Mouse (Mus musculus) R1 (cell line): Measurements from ENCODE around the gene Plcb4.

Source experiments
- DNase-seq: peaks from one replicate; pipeline ENCODE4 v3.0.0-alpha.2; 2018; ENCODE audit warnings: low read depth, low spot score

Plcb4 gene

DNA sequence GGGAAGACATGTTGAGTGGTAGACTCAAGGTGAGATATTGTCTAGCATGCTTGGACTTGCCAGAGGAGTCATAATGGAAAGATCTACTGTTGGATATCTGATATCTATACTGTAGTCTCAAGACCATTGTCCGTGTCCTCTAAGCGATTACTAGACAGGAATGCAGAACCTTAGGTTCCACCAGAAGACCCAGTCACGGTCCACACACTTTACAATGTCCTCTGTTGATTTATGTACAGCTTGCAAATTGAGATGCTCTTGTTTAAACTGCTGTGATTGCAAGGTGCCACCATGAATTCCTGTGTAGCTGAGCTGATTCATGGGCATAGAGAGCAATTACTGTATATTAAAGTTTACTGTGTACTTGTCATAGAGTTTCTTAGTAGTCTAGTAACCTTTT, 98.7 kb downstream of the Plcb4 start:
- DNase-seq, result no peak

DNA sequence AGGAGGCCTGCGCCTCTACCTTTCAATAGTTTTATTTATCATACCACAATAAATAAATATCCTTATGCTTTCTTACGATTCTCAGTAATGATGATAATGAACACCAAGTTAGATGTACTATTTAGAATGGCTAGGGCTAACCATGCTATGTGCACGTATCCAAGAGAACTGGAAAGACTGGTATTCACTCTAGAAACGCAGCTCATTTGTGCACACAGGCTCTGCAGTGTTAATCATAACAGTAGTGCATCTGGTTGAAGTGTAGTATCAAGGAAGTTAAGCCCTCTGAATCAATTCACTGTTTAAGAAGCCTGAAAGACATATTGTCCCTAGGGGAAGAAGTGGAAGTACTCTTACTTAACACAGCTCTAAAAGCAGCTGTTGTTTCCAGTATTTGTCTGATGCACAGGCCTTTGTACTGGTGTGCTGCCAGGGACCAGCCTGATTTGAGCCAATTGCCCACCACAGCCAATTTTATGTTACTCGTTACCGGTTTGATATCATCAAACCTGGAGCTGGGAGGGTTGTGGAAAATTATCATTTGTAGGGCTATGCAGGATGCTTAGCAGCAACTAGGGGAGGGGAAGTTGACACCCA, 100.8 kb downstream of the Plcb4 start:
- DNase-seq, result no peak

GRCm38 (mm10) chr2:135761226-135761802, 102.5 kb downstream of the Plcb4 start:
- no peak for DNase-seq

DNA sequence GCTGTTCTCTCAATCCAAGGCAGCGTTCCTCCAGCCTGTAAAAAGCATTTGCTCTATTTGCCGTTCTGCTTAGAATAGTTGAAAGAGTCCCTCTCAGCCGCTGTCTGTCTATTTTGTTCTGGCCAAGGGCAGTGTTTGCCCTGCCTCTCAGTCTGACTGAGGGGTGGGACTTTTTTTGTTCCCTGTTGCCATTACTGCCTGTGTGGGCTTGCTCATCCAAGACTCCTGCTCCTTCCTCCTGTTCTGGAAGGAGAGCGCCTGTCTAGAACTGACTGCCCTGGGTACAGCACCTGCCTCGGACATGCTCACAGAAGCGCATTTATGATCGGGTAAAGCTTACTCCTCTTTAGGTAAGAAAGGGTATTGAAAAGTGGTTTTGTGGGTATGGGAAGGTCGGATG, 105.9 kb downstream of the Plcb4 start:
- DNase-seq, result no peak

GRCm38 (mm10) chr2:135766471-135767063, 107.8 kb downstream of the Plcb4 start:
- DNase-seq, result no peak

DNA sequence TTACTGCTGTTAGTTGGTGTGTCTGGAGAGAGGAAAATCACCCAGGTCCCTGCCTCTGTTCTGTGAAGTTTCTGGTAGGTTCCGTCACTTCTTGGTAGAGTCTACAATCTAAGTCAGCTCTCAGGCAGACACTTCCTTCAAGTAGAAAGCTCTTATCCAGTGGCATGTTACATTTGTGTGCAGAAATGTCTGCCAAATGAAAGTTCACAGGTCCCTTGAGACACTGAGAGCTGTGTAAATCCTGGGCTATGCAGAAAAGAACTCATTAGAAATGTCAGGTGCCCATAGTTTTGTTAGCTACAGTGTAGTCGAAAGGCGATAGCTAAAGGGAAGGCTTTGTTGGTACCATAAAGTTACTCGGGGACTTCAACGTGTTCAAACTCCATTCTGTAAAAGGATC, 108.7 kb downstream of the Plcb4 start:
- no peak for DNase-seq

- no peak for DNase-seq
Observed at GRCm38 (mm10) chr2:135769701-135770100, 110.9 kb downstream of the Plcb4 start.

DNA sequence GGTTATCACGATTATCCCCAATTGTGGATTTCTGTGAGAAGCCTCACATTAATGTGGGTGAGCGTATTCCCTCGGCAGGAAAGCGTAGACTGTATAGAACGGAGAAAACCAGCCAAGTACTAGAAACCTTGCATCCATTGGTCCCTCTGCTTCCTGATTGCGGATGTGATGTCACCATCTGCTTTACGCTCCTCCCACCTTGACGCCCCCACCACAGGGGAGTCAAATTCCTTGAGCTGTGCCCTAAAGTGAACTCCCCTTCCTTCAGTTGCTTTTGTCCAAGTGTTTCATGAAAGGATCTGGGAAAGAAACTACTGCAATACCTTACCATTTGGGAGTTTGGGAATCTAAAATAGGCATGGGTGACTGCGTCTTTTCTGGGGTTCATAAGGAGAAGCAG, 111.4 kb downstream of the Plcb4 start:
- DNase-seq, result peak; percentile 91

GRCm38 (mm10) chr2:135773194-135773972, 114.6 kb downstream of the Plcb4 start:
- DNase-seq, result no peak

DNA sequence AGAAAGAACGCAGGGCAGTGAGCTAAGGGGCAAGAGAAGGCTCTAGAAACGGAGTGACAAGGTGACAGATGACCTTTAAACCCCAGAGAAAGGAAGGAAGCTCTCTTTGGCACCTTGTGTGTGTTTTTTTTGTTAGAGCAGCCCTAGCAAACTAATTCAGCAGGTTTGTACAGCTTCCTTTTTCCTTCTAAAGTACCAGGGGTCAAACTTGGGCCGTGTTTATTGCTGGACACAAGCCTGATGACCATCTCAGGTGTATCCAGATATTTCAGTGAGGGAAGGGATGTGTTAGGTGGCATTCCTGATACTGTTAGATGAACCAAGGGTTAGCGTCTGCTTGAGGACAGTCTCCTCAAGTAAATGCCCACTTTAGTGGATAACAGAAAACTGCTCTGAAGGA, 116.2 kb downstream of the Plcb4 start:
- no peak for DNase-seq

DNA sequence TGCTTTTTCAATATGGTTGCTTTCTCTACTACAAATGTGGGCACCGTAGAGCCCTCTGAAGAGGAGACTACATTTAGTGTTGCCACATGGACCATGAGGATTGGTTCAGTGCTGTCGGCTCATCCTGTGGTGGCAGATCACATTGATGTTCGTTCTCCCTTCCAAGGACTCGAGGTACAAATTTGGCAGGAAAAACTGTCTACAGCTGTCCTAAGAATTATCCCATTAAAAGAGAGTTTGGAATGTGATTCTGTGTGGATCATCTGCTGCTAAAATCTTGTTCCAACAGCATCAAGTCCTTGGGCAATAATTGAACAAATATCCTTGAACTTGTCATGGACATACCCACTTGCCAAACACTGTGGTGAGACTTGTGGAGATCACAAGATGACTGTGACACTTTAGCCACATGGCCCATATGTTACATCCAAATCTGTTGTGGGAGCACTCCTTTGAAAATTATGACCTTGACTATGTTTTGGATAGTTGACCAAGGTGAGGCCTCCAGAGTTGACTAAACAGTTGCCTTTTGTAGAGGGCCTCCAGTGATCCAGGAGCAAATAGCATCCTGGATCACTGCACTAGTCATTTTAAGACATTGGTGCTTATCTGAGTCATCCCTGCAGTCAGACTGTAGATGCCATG, 117.4 kb downstream of the Plcb4 start:
- DNase-seq, result no peak

- peak; percentile 63 for DNase-seq
Observed at GRCm38 (mm10) chr2:135781391-135781790, 122.6 kb downstream of the Plcb4 start.

DNA sequence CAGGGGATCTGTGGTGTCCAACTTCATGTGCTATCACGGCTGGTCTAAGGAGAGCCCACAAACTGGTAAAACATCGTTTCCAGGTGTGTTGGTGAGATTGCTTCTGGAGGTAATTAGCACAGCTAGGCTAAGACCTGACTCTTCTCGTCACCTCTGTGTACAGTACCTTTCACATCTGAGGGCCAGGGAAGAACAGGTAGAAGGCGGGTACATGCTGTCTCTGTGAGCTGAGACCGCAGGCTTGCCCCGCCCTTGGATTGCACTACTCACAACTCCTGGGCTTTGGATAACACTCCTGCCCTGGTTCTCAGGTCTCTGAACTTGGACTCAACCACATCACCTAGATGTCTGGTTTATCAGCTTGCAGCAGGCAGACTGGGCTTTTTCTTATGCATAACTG, 128.6 kb downstream of the Plcb4 start:
- DNase-seq, result no peak

DNA sequence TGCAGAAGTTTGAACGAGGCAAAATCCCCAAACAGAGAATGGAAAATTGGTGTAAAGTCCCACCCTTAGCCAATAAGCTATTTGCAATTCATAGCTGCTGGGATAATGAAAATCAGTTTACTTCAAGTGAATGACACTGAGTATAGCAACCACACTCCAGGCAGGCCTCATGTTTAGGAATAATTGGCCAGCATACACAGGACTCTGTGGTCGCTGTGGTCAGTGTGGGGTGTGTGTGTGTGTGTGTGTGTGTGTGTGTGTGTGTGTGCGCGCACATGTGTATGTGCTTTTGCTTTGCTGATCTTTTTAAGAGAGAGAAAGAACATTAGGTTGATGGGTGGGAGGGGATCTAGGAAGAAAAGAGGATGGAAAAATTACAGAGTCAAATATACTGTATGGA, 134.1 kb downstream of the Plcb4 start:
- DNase-seq, result no peak

DNA sequence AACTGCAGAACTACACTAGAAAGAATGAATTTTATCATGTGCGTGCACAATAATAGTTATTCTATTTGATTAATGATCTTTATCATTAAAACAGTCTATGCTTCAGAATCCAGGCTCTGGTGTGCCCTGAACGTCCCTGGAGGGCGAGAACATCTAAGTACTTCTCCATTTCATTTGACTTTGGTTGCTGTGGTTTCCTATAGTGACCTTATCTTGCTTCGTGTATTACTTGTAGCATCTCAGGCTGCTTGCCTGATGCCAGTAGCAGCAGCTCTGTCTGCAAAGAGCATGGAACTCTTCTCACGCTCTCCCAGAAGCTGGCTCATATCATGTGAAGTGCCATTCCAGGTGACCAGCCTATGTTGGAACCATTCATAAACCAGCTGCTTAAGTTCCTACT, 137.9 kb downstream of the Plcb4 start:
- no peak for DNase-seq

- no peak for DNase-seq
Observed at GRCm38 (mm10) chr2:135797677-135798546, 139.1 kb downstream of the Plcb4 start.

DNA sequence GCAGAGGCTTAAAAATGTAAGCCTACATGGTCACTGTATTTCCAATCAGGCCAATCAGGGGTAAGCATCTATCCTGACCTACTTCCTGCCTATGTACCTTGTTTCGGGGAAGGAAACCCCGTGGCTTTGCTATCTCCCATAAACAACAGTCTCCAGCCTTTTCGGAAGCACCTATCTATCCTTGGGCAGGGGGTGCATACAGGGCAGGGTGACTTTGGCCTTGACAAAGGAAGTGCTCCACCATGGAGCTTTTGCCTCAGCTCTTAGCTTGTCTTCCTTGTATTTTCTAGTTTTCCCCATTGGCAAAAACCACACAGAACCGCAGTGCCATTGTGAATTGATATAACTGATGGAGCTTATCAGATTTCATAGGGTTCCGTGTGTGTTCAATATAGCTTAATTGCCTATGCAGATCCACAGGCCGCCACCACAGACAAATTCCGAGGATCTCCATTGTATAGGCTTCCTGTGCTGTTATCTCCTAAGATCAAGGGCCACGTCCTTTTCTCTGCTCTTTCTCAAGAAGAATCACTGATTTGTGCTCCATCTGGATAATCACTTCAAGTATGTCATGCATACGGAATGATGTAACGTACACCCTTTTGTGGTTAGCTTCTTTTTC, 140.4 kb downstream of the Plcb4 start:
- DNase-seq, result no peak

DNA sequence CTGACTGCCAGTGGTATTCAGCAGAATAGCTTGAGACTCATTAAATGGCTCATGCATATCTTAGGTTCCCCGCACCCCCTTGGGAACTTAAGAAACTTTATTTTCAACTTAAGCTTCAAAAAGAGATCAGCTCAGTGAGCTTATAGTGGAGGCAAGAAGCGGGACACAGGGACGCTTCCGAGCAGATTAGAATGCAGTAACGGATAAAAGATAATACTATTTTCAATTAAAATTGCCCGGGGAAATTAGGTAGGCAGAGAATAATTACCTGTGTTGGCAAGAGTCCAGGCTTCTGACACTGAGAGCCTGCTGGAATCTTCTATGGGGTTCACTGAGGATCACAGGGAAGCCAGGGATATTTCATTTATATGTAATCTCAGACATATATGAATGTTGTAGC, 141.6 kb downstream of the Plcb4 start:
- DNase-seq, result no peak

DNA sequence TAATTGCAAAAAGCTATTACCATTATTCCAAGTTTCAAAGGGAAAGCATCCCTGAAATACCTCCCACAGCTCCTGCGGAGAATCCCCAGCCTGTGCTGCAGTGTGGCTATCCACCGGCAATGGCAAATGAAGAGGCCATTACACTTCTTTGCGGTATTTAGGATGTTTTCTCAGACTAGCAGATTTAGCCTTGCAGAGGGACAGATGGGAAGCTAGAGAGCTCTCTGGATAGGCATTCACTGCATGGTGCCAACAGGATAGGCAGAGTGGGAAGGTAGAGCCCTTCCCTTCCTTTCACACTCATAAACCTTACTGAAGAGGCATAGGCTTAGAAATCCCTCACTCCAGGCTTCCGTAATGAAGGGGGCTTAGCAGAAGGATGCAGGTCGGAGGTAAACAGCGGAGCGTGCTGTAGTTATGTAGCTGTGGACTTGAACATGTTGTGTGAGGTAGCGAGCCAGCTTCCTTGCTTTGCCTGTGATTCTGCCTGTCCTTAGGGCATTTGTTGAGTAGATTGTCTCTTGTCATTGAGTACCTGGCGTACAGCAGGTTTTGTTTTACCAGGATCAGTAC, 144.2 kb downstream of the Plcb4 start:
- DNase-seq, result no peak
